Mouse (Mus musculus): ENCODE measurements around the gene Mrpl38. TPM values are rescaled to one million over a fixed set of nuclear protein-coding genes. Genes with fewer than 3 reads are reported as not detected.

The Mrpl38 gene
- total RNA-seq (2021), result 10 to 100 TPM; 52.2 to 54.6 TPM

DNA sequence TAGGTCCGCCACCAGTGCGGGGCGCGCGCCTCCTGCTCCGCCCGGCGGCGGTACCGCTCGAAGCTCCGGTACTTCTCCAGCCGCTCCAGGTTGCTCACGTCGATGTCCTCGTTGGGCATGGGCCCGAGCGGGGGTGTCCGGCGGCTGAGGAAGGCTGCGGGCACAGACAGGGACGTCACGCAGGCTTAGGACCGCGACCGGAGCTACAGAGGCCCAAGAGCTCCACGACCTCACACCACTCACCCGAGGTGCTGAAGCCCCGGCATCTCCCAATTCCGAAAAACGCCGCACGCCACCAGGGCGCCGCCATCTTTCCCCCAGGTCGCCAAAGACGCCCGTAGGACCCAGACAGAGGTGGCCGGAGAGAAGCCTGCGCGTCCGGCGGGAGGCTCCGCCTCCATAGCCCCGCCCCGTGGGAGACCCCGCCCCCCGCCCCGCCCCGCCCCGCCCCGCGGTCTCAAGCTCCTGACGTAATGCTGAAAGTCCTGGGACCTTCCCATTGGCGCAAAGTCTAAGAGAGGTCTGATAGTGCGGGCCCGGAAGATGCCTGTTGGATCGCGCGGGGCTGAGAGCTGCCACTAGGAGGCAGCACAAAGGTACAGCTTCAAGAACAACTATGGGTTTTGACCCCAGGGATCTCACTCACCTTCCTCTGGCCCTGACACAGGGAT is at the start of gene Mrpl38:
Mrpl38 (minus strand) TSS at position 401 of the 671 bp plus-strand sequence.
- peak; percentile 79 to 90 for DNase-seq (ENCODE audit: extremely low spot score in 1 of 2, low spot score in 2 of 2)
- intact Hi-C loops (cut with DNase I), result no loop called here

DNA sequence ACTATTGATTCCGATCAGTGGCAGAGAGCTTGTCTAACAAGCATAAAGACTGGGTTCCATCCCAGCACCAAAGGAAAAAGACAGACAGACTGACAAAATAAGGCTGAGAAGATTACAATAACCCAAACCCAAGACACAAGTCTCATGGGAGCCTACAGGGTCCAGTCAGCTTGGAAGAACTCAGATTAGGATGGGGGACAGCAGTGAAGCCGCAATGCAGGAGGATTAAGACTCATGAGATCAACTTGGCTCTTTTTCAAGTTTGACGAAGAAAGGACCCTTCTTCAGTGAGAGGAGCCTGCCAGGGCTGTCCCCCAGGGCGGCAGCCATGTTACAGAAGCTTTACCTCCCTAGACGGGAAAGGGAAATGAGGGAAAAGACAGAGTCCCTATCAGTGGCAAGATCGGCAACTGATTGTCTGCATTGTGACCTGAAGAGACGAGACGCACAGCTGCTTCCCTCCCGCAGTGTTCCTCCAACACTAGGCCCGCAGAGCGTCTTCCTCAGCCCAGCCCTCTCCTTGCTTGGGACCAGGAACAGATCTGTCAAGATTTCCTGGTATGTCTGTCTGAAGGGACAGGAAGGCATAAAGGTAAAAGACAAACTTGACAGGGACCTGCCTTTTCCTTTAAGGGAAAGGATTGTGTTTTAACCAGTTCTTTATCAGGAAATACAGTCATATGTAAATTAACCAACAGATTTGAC is 48.7 kb upstream of the Mrpl38 start:
- no peak for DNase-seq (ENCODE audit: extremely low spot score in 1 of 2, low spot score in 2 of 2)
- intact Hi-C loops (cut with DNase I), result no loop called here

- no peak for DNase-seq (ENCODE audit: extremely low spot score in 1 of 2, low spot score in 2 of 2)
- intact Hi-C loops (cut with DNase I), result no loop called here
These were observed 47.7 kb upstream of the Mrpl38 start for GRCm38 (mm10) chr11:116186360-116186759.

DNA sequence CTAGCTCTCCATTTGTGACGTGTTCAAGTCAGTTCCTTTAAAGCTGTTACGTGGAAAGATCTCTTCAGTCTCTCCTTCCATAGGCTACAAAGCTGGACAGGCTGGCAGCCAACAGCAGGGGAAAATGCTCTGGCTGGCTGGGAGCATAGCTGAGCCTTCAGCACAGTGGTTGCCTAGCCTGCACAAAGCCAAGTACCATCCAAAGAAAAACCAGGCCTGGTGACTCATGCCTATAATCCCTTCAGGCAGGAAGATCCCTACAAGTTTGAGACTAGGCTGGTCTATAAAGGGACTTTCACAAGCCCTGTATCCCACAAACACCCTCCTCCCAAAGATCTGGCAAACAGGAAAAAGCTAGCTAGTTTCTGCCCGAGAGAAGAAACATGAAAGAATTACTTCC is 47.2 kb upstream of the Mrpl38 start:
- no peak for DNase-seq (ENCODE audit: extremely low spot score in 1 of 2, low spot score in 2 of 2)
- intact Hi-C loops (cut with DNase I), result no loop called here

GRCm38 (mm10) chr11:116178411-116179121 is 39.9 kb upstream of the Mrpl38 start:
- intact Hi-C loops (cut with DNase I), result no loop called here
- no peak for DNase-seq (ENCODE audit: extremely low spot score in 1 of 2, low spot score in 2 of 2)

- intact Hi-C loops (cut with DNase I), result no loop called here
- no peak for DNase-seq (ENCODE audit: extremely low spot score in 1 of 2, low spot score in 2 of 2)
These were observed 37.3 kb upstream of the Mrpl38 start for GRCm38 (mm10) chr11:116176010-116176409.

GRCm38 (mm10) chr11:116174775-116175448 is 36.2 kb upstream of the Mrpl38 start:
- DNase-seq (ENCODE audit: extremely low spot score in 1 of 2, low spot score in 2 of 2), result no peak
- intact Hi-C loops (cut with DNase I), result no loop called here

DNA sequence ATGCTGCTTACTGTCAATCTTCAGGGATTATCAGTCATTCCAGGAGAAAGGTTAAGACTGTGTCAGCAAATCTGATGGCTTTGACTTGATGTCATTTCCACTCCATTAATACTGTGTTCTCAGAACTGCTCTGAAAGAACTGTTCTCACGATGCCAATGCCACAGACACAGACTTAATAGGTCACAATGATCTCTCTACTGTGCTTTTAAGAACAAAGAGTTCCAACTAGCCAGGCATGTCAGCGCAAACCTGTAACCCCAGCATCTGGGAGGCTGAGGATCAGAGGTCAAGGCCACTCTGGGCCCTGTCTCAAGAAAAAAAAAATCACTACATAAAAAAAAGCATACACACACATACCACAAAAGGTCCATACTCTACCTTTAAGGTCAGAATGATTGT is 33.3 kb upstream of the Mrpl38 start:
- intact Hi-C loops (cut with DNase I), result no loop called here
- no peak for DNase-seq (ENCODE audit: extremely low spot score in 1 of 2, low spot score in 2 of 2)

GRCm38 (mm10) chr11:116170003-116170800 is 31.5 kb upstream of the Mrpl38 start:
- no peak for DNase-seq (ENCODE audit: extremely low spot score in 1 of 2, low spot score in 2 of 2)
- intact Hi-C loops (cut with DNase I), result no loop called here

DNA sequence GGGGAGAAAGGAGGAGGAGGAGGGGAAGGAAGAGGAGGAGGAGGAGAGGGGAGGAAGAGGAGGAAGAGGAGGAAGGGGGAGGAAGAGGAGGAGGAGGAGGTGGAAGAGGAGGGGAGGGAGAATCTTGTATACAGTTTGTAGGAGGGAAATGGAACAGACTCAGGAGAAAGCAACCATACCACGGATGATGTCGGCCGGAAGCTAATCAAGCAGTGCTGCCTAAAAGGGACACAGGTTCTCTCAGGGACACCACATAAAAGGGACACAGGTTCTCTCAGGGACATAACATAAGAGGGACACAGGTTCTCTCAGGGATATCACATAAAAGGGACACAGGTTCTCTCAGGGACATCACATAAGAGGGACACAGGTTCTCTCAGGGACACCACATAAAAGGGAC is 30.5 kb upstream of the Mrpl38 start:
- no peak for DNase-seq (ENCODE audit: extremely low spot score in 1 of 2, low spot score in 2 of 2)
- intact Hi-C loops (cut with DNase I), result no loop called here

- intact Hi-C loops (cut with DNase I), result no loop called here
- DNase-seq (ENCODE audit: extremely low spot score in 1 of 2, low spot score in 2 of 2), result peak; percentile 96 to 97
These were observed 29.3 kb upstream of the Mrpl38 start, which contains the start of gene Fbf1 for GRCm38 (mm10) chr11:116167884-116168439. TSS of gene Fbf1 (minus strand) at chr11:116168166.

DNA sequence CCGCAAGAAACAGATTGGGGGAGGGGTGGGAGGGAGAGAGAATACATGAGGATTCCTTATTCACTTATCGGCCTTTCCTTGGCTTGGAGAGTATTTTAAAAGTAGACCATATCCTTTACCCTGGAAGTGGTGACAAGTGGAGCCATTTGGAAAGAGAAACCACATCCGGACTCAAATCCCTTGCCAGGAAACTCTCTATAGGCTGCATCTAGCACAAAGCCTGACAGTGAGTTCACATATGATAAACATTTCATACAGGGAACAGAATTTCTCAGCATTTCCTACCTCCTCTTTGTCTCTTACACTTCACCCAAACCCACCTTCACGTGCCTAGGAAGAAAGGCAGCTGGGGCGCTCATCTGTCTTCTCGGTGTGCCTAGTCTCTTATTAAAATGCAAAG is 28.6 kb upstream of the Mrpl38 start:
- intact Hi-C loops (cut with DNase I), result no loop called here
- DNase-seq (ENCODE audit: extremely low spot score in 1 of 2, low spot score in 2 of 2), result no peak

- DNase-seq (ENCODE audit: extremely low spot score in 1 of 2, low spot score in 2 of 2), result no peak
- intact Hi-C loops (cut with DNase I), result no loop called here
These were observed 24.3 kb upstream of the Mrpl38 start for GRCm38 (mm10) chr11:116163002-116163401.

DNA sequence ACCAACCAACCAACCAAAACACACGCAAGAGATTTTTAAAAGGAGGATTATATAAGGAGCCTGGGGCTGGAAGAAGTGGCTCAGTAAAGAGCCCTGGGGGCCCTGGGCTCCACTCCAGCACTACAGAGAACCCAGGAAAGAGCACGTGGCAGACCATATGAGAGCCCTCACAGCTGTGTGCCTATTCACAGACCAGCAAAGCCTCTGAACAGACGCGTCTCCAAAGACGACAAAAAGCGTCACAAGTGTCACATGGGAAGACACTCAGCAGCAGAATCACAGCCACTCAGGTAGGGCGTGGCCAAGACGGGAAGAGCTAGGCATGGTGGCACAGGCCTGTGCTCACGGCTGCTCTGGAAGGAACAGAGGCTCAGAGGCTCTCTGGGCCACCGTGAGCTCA is 23.5 kb upstream of the Mrpl38 start:
- intact Hi-C loops (cut with DNase I), result no loop called here
- peak; percentile 45 to 52 for DNase-seq (ENCODE audit: extremely low spot score in 1 of 2, low spot score in 2 of 2)

DNA sequence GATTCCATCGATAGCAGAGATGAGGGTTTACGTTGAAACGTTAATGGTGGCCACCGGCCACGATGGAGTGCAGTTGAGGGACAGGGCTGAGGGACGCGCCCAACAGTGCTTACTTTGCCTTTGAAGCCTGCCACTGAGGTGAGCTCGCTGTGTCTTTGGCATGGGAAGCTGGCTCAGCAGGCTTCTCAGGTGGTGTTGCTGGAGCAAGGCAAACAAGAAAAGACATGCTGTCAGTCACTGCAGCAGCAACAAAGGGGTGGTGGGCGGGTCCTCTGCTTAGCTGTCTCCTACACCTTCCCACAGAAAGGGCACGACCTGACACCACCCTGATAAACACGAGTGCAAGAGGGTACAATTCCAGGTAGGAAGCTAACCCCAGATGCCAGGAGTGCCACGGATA is 22.6 kb upstream of the Mrpl38 start:
- no peak for DNase-seq (ENCODE audit: extremely low spot score in 1 of 2, low spot score in 2 of 2)
- intact Hi-C loops (cut with DNase I), result no loop called here

- no peak for DNase-seq (ENCODE audit: extremely low spot score in 1 of 2, low spot score in 2 of 2)
- intact Hi-C loops (cut with DNase I), result no loop called here
These were observed 12.3 kb upstream of the Mrpl38 start for GRCm38 (mm10) chr11:116150960-116151359.

GRCm38 (mm10) chr11:116149341-116149740 is 10.7 kb upstream of the Mrpl38 start:
- no peak for DNase-seq (ENCODE audit: extremely low spot score in 1 of 2, low spot score in 2 of 2)
- intact Hi-C loops (cut with DNase I), result no loop called here

- DNase-seq (ENCODE audit: extremely low spot score in 1 of 2, low spot score in 2 of 2), result no peak
- intact Hi-C loops (cut with DNase I), result no loop called here
These were observed 10.1 kb upstream of the Mrpl38 start for GRCm38 (mm10) chr11:116148761-116149221.

Data from left cerebral cortex, postnatal 10 days (tissue).